Mouse (Mus musculus): ENCODE data around the gene H13. TPM values are rescaled to one million over a fixed set of nuclear protein-coding genes. Genes with fewer than 3 reads are reported as not detected.

H13 gene
- polyA plus RNA-seq, 1 experiment from 2014 or later: 172 TPM

- peaks cover 19% of the 10 kb centered on the region for H3K27me3 ChIP-seq (replicated peaks; ENCODE audit: control insufficient read depth, insufficient read depth, low read length)
- H3K27ac ChIP-seq (ENCODE audit: low read depth, low read length): no peak overlapping the region
- H3K4me2 ChIP-seq (ENCODE audit: low read length): no peak overlapping the region
- H3K36me3 ChIP-seq (ENCODE audit: control insufficient read depth, insufficient read depth, low read length): no peaks in the 10 kb centered on the region
- no peaks in the 10 kb centered on the region for H3K9me3 ChIP-seq (ENCODE audit: control insufficient read depth, low read length)
- WGBS: 89% methylated on average over 6 of the region's 6 CpGs
- no peak for ATAC-seq
- no peak overlapping the region for H3K9ac ChIP-seq (ENCODE audit: low read depth, low read length)
- H3K4me3 ChIP-seq (ENCODE audit: low read length): no peak overlapping the region
- peaks cover 12% of the 10 kb centered on the region for H3K4me1 ChIP-seq (ENCODE audit: control insufficient read depth, insufficient read depth, low read depth, low read length)
Observed at GRCm38 (mm10) chr2:152629904-152630303, 39.4 kb upstream of the H13 start.

- Histone ChIP-seq H3K27ac (ENCODE audit: low read depth, low read length) (no peak overlapping the region), H3K9me3 (ENCODE audit: control insufficient read depth, low read length) (no peaks in the 10 kb centered on the region), H3K4me1 (ENCODE audit: control insufficient read depth, insufficient read depth, low read depth, low read length) (no peaks in the 10 kb centered on the region), H3K27me3 (replicated peaks; ENCODE audit: control insufficient read depth, insufficient read depth, low read length) (peaks cover 6% of the 10 kb centered on the region; the same call in 1 of the 2 replicates), H3K36me3 (ENCODE audit: control insufficient read depth, insufficient read depth, low read length) (no peaks in the 10 kb centered on the region), H3K9ac (ENCODE audit: low read depth, low read length) (peak overlapping the region; percentile 47), H3K4me2 (ENCODE audit: low read length) (peak overlapping the region; percentile 33), H3K4me3 (ENCODE audit: low read length) (no peak overlapping the region)
- WGBS: 62% methylated on average over 17 of the region's 17 CpGs
- ATAC-seq: no peak
Observed at GRCm38 (mm10) chr2:152633334-152633733, 35.9 kb upstream of the H13 start.

- H3K4me3 ChIP-seq (ENCODE audit: low read length): no peak overlapping the region
- H3K4me1 ChIP-seq (ENCODE audit: control insufficient read depth, insufficient read depth, low read depth, low read length): no peaks in the 10 kb centered on the region
- no peak overlapping the region for H3K9ac ChIP-seq (ENCODE audit: low read depth, low read length)
- 0 out of 2 replicates have a peak, but pooled peaks cover 2% of the 10 kb centered on the region for H3K27me3 ChIP-seq (replicated peaks; ENCODE audit: control insufficient read depth, insufficient read depth, low read length)
- WGBS: 78% methylated on average over 29 of the region's 29 CpGs
- no peak for ATAC-seq
- H3K36me3 ChIP-seq (ENCODE audit: control insufficient read depth, insufficient read depth, low read length): no peaks in the 10 kb centered on the region
- no peak overlapping the region for H3K4me2 ChIP-seq (ENCODE audit: low read length)
- no peaks in the 10 kb centered on the region for H3K9me3 ChIP-seq (ENCODE audit: control insufficient read depth, low read length)
- no peak overlapping the region for H3K27ac ChIP-seq (ENCODE audit: low read depth, low read length)
Observed at GRCm38 (mm10) chr2:152634311-152634710, 35.0 kb upstream of the H13 start.

GRCm38 (mm10) chr2:152636246-152637005, 32.8 kb upstream of the H13 start:
- H3K9me3 ChIP-seq (ENCODE audit: control insufficient read depth, low read length): no peaks in the 10 kb centered on the region
- ATAC-seq: no peak
- no peak overlapping the region for H3K4me3 ChIP-seq (ENCODE audit: low read length)
- H3K27me3 ChIP-seq (replicated peaks; ENCODE audit: control insufficient read depth, insufficient read depth, low read length): no peaks in the 10 kb centered on the region
- no peak overlapping the region for H3K4me2 ChIP-seq (ENCODE audit: low read length)
- no peak overlapping the region for H3K27ac ChIP-seq (ENCODE audit: low read depth, low read length)
- no peaks in the 10 kb centered on the region for H3K36me3 ChIP-seq (ENCODE audit: control insufficient read depth, insufficient read depth, low read length)
- 68% methylated on average over 23 of the region's 23 CpGs for WGBS
- no peak overlapping the region for H3K9ac ChIP-seq (ENCODE audit: low read depth, low read length)
- H3K4me1 ChIP-seq (ENCODE audit: control insufficient read depth, insufficient read depth, low read depth, low read length): peaks cover 5% of the 10 kb centered on the region; the same call in 1 of the 2 replicates

- Histone ChIP-seq H3K9me3 (ENCODE audit: control insufficient read depth, low read length) (no peaks in the 10 kb centered on the region), H3K36me3 (ENCODE audit: control insufficient read depth, insufficient read depth, low read length) (no peaks in the 10 kb centered on the region), H3K27me3 (replicated peaks; ENCODE audit: control insufficient read depth, insufficient read depth, low read length) (no peaks in the 10 kb centered on the region), H3K4me1 (ENCODE audit: control insufficient read depth, insufficient read depth, low read depth, low read length) (peaks cover 5% of the 10 kb centered on the region; the same call in 1 of the 2 replicates), H3K27ac (ENCODE audit: low read depth, low read length) (no peak overlapping the region), H3K4me2 (ENCODE audit: low read length) (no peak overlapping the region), H3K9ac (ENCODE audit: low read depth, low read length) (no peak overlapping the region), H3K4me3 (ENCODE audit: low read length) (no peak overlapping the region)
- ATAC-seq: no peak
- 79% methylated on average over 6 of the region's 6 CpGs for WGBS
Observed at GRCm38 (mm10) chr2:152637006-152637322, 32.3 kb upstream of the H13 start.

GRCm38 (mm10) chr2:152637381-152637780, 31.9 kb upstream of the H13 start:
- no peak overlapping the region for H3K4me3 ChIP-seq (ENCODE audit: low read length)
- H3K27me3 ChIP-seq (replicated peaks; ENCODE audit: control insufficient read depth, insufficient read depth, low read length): no peaks in the 10 kb centered on the region
- no peak overlapping the region for H3K9ac ChIP-seq (ENCODE audit: low read depth, low read length)
- H3K27ac ChIP-seq (ENCODE audit: low read depth, low read length): no peak overlapping the region
- H3K36me3 ChIP-seq (ENCODE audit: control insufficient read depth, insufficient read depth, low read length): no peaks in the 10 kb centered on the region
- ATAC-seq: no peak
- no peaks in the 10 kb centered on the region for H3K9me3 ChIP-seq (ENCODE audit: control insufficient read depth, low read length)
- peaks cover 5% of the 10 kb centered on the region; the same call in 1 of the 2 replicates for H3K4me1 ChIP-seq (ENCODE audit: control insufficient read depth, insufficient read depth, low read depth, low read length)
- 89% methylated on average over 4 of the region's 4 CpGs for WGBS
- H3K4me2 ChIP-seq (ENCODE audit: low read length): no peak overlapping the region

- H3K9ac ChIP-seq (ENCODE audit: low read depth, low read length): no peak overlapping the region
- no peaks in the 10 kb centered on the region for H3K9me3 ChIP-seq (ENCODE audit: control insufficient read depth, low read length)
- no peak overlapping the region for H3K27ac ChIP-seq (ENCODE audit: low read depth, low read length)
- no peaks in the 10 kb centered on the region for H3K36me3 ChIP-seq (ENCODE audit: control insufficient read depth, insufficient read depth, low read length)
- WGBS: 53% methylated on average over 6 of the region's 6 CpGs
- H3K4me2 ChIP-seq (ENCODE audit: low read length): no peak overlapping the region
- ATAC-seq: no peak
- H3K27me3 ChIP-seq (replicated peaks; ENCODE audit: control insufficient read depth, insufficient read depth, low read length): no peaks in the 10 kb centered on the region
- H3K4me1 ChIP-seq (ENCODE audit: control insufficient read depth, insufficient read depth, low read depth, low read length): peaks cover 5% of the 10 kb centered on the region; the same call in 1 of the 2 replicates
- no peak overlapping the region for H3K4me3 ChIP-seq (ENCODE audit: low read length)
Observed at GRCm38 (mm10) chr2:152638865-152639264, 30.4 kb upstream of the H13 start.

- no peaks in the 10 kb centered on the region for H3K27me3 ChIP-seq (replicated peaks; ENCODE audit: control insufficient read depth, insufficient read depth, low read length)
- no peak overlapping the region for H3K4me3 ChIP-seq (ENCODE audit: low read length)
- WGBS: 9% methylated on average over 11 of the region's 11 CpGs
- ATAC-seq: no peak
- no peaks in the 10 kb centered on the region for H3K9me3 ChIP-seq (ENCODE audit: control insufficient read depth, low read length)
- H3K27ac ChIP-seq (ENCODE audit: low read depth, low read length): no peak overlapping the region
- no peak overlapping the region for H3K4me2 ChIP-seq (ENCODE audit: low read length)
- peaks cover 5% of the 10 kb centered on the region; the same call in 1 of the 2 replicates for H3K4me1 ChIP-seq (ENCODE audit: control insufficient read depth, insufficient read depth, low read depth, low read length)
- H3K9ac ChIP-seq (ENCODE audit: low read depth, low read length): peak overlapping the region; percentile 6; the same call in 1 of the 2 replicates
- no peaks in the 10 kb centered on the region for H3K36me3 ChIP-seq (ENCODE audit: control insufficient read depth, insufficient read depth, low read length)
Observed at GRCm38 (mm10) chr2:152639406-152640113, 29.7 kb upstream of the H13 start.

GRCm38 (mm10) chr2:152652901-152653620, 16.2 kb upstream of the H13 start:
- 72% methylated on average over 10 of the region's 10 CpGs for WGBS
- Histone ChIP-seq H3K27ac (ENCODE audit: low read depth, low read length) (no peak overlapping the region; the same call in 1 of the 2 replicates), H3K4me1 (ENCODE audit: control insufficient read depth, insufficient read depth, low read depth, low read length) (peaks cover 12% of the 10 kb centered on the region), H3K4me2 (ENCODE audit: low read length) (no peak overlapping the region), H3K27me3 (replicated peaks; ENCODE audit: control insufficient read depth, insufficient read depth, low read length) (no peaks in the 10 kb centered on the region), H3K9ac (ENCODE audit: low read depth, low read length) (no peak overlapping the region), H3K36me3 (ENCODE audit: control insufficient read depth, insufficient read depth, low read length) (no peaks in the 10 kb centered on the region), H3K9me3 (ENCODE audit: control insufficient read depth, low read length) (no peaks in the 10 kb centered on the region), H3K4me3 (ENCODE audit: low read length) (no peak overlapping the region)
- no peak for ATAC-seq
